Mouse (Mus musculus): ENCODE measurements around the gene Plcg2. TPM values are rescaled to one million over a fixed set of nuclear protein-coding genes. Genes with fewer than 3 reads are reported as not detected.

Gene Plcg2
- total RNA-seq, 2 experiments from 2014 or later, result 1.4 to 1.5 TPM

DNA sequence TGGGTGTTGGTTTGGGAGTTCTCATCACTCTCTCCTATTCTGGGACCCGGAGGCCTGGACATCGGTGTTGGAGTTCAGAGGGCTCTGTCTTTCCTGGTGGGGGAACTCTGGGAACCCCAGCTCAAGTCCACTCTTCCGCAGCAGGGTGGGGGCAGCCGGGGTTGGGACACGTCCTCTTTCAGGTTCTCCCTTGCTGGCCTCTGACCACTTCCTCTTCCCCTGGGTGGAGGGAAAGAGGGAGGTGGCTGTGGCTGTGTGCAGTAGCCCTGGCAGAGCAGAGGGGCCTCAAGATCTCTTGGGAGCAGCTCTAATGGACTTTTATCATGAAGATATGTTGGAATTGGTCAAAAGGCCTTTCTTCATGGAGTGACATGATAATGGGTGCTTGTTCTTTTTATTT, 16.3 kb upstream of the Plcg2 start:
- intact Hi-C loops (cut with DNase I), result loop anchor here (5.0 kb wide), 1 partner anchor 85 kb away; no protein-coding TSS in a partner anchor
- no peak for DNase-seq

DNA sequence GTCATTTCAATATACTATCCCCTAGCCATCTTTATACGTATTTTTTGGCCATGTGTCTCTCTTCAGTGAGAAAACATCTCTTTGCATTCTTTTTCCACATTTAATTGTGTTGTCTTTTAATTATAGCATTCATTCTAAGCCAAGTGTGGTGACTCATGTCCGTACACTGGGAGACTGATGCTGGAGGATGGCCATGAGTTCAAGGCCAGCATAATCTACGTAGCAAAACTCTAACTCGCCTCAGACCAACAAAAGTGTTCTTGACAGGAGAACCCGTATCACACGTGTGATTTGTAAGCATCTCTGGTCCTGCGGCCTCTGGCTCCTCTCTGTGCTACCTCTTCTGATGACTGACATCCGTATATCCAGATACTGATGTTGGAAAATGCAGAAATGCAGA, 13.4 kb upstream of the Plcg2 start:
- DNase-seq, result no peak
- intact Hi-C loops (cut with DNase I), result loop anchor here (5.0 kb wide), 1 partner anchor 83 kb away; no protein-coding TSS in a partner anchor

GRCm38 (mm10) chr8:117485316-117485715, 12.8 kb upstream of the Plcg2 start:
- DNase-seq, result no peak
- intact Hi-C loops (cut with DNase I), result no loop called here

DNA sequence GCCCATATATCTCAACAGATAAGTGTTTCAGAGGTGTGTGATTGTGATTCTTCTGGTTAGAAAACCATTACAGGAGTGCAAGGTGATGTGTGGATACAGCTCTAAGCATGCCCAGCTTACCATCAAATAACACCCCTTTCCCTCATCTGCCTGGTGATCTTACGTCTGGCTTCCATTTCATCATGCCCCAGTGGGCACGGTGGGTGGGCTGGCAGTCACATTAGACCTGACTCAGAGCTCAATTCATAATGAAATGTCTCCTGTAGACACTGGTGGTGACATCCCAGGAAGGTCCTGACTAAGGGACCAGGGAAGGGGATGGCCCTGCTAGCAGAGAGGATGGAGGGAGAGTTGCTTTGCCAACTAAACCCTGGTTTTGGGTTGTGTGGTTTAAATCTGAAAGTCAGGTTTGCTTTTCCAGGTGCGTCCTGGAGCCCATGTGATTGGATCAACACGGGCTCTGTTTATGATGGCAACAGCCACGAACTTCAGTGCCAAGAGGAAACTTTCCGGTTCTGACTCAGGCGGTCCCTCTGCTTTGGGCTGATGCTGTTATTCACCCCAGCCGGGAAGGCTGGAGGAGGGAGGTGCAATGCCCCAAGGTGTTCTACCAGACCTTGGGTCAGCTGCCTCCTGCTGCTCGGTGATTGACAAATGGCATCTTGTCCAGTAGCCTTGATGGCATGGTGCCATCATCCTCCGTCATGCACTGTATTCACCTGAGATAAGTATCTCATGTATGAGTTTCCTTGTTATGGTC, 9.7 kb upstream of the Plcg2 start:
- DNase-seq, result no peak
- intact Hi-C loops (cut with DNase I), result no loop called here

- DNase-seq, result no peak
- intact Hi-C loops (cut with DNase I), result no loop called here
Measured at GRCm38 (mm10) chr8:117493543-117493942, 4.5 kb upstream of the Plcg2 start.

- intact Hi-C loops (cut with DNase I), result no loop called here
- DNase-seq, result no peak
Measured at GRCm38 (mm10) chr8:117494874-117495273, 3.2 kb upstream of the Plcg2 start.

- intact Hi-C loops (cut with DNase I), result no loop called here
- no peak for DNase-seq
Measured at GRCm38 (mm10) chr8:117498915-117499540, 937 bp downstream of the Plcg2 start.

DNA sequence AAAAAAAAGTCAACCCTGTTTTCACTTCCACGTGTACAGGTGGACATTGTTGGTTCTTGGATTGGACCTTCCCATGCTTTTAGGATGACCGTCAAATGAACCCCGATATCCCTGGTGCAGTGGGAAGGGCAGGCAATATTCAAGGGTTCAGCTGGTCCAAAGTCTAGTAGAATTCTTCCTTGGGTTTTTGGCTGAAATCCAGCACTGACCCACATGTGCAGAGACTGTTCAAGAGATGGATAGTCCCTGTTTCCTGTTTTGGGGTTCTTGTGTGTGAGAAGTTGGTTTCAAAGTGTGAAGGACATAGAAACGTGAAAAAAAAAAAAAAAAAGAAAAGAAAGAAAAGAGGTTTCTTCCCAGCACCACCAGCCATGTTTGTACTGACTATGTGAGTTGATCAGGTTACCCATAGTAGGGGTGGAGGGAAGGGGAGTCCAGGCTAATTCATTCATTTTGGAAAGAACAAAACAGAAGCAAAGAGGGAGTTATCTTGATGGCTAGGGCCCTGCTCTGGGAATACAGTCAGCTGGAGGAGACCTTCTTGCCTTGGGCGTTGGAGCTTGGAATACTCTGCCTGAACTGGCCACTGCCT, 2.2 kb downstream of the Plcg2 start:
- intact Hi-C loops (cut with DNase I), result no loop called here
- DNase-seq, result no peak

GRCm38 (mm10) chr8:117501323-117501722, 3.2 kb downstream of the Plcg2 start:
- no peak for DNase-seq
- intact Hi-C loops (cut with DNase I), result no loop called here

DNA sequence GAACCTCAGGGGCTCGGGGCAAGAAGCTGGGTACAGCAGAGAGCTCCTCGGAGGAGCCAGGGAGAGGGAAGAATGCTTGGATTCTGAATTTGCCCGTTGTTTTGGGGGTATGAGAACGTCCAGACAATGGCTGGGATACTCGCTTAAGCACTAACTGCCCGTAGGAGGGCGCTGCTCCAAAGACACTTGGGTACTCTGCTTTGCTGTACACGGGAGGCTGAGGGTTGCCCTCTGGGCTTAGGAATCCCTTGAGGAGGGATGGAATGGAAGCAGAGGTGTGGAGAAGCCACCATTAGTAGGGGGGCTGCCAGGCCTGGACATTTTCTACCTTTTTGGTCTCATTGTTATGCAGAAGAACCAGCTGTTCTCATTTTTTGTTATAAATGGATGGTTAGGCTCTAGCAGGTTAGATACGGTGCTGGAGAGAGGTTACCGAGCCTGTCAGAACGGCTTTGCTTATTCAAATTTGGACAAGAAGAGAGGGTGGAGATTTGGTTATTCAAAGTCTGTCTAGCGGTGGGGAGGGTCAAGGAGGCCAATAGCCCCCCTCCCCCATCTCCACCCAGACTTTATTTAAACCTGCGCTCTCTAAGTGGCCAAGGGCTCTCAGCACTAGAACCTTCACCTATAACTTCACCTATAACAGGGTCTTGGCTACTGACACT, 5.4 kb downstream of the Plcg2 start:
- intact Hi-C loops (cut with DNase I), result no loop called here
- DNase-seq, result no peak

GRCm38 (mm10) chr8:117507703-117508102, 9.6 kb downstream of the Plcg2 start:
- DNase-seq, result no peak
- intact Hi-C loops (cut with DNase I), result no loop called here

DNA sequence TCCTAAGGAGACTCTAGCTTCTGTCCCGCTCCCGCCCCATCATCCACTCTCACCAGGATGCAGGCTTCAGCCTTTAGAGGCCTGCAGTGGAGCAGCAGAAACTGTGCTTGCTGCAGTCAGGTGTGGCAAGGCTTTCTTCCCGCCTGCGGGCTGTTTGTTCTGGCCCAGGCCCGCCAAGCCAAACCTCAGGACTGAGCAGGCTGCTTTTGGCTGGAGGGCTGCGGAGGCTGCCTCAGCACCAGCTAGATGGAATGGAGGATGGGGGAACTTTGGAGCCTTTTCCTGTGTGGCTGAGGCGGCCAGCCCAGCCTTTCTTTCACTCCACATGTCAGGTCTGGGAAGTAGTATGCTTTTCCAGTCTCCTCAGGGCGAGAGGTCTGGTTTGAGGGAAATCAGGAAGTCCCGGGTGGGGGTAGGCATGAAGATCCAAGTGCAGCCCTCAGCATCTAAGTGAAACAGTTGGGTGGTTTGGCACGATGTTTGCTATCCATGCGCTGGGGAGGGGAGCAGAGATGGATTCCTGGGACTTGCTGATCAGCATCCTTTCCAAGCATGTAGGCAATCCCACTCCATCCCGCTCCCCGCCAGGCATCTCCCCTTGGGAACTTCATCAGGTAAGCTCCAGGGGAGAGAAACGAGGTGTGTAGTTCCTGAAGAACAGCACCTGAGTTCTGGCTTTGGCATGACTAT, 18.9 kb downstream of the Plcg2 start:
- DNase-seq, result no peak
- intact Hi-C loops (cut with DNase I), result no loop called here

- intact Hi-C loops (cut with DNase I), result no loop called here
- no peak for DNase-seq
Measured at GRCm38 (mm10) chr8:117517861-117518260, 19.8 kb downstream of the Plcg2 start.

GRCm38 (mm10) chr8:117518873-117519272, 20.8 kb downstream of the Plcg2 start:
- intact Hi-C loops (cut with DNase I), result no loop called here
- DNase-seq, result no peak

GRCm38 (mm10) chr8:117526185-117526584, 28.1 kb downstream of the Plcg2 start:
- intact Hi-C loops (cut with DNase I), result no loop called here
- no peak for DNase-seq

DNA sequence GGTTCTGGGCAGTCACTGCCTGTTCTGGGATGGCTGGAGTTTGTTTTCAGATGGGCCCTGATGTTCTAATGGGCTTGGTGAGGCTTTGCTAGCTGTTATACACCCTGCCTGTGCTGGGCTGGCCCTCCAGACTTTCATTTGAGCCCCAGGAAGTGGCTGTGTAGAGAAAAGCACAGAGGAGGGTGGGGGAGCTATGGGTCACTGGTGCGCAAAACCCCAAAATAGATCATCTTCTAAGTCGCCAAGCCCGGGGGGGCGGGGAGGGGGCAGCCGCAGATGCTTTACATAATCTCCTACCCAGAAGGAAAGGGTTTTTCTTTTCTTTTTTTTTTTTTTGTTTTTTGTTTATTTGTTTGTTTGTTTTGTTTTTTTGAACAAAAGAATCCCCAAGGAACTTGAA, 29.9 kb downstream of the Plcg2 start:
- DNase-seq, result no peak
- intact Hi-C loops (cut with DNase I), result no loop called here

GRCm38 (mm10) chr8:117529177-117529576, 31.1 kb downstream of the Plcg2 start:
- intact Hi-C loops (cut with DNase I), result no loop called here
- DNase-seq, result no peak

- intact Hi-C loops (cut with DNase I), result no loop called here
Measured at GRCm38 (mm10) chr8:117532381-117532972, 34.4 kb downstream of the Plcg2 start.

GRCm38 (mm10) chr8:117536862-117537261, 38.8 kb downstream of the Plcg2 start:
- intact Hi-C loops (cut with DNase I), result no loop called here
- no peak for DNase-seq

More at GRCm38 (mm10) chr8:117532381-117532972, 34.4 kb downstream of the Plcg2 start:
- DNase-seq, result no peak

DNA sequence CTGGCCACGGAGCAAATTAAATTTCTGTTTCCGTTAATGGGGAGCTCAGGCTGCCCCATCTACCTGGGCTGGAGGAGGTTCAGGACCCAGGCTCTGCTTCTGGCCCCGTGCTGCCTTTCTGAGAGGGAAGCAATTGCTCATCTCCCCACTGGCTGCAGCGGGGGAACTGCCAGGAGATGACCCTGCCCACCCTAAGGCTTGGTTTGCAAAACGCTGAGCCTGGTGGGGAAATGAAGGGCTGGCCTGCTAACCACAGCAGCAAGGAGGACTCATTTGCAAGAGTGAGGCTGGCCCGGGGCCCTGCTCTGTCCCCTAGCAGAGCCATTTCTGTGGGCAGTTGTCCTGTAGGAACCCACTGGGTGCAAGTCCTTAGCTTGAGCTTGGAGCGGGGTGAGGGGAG, 39.7 kb downstream of the Plcg2 start:
- DNase-seq, result no peak
- intact Hi-C loops (cut with DNase I), result no loop called here

Data from left cerebral cortex, postnatal 4 days (tissue).